Mouse (Mus musculus) heart, adult 2 months (tissue): Measurements from ENCODE around the gene Gm37240. TPM values are rescaled to one million over a fixed set of nuclear protein-coding genes. Genes with fewer than 3 reads are reported as not detected.

Experiments used
- DNase-seq, 2 experiments: peaks; one replicate each; pipeline ENCODE4 v3.0.0; 2021
- H3K27ac ChIP-seq: fragments of 200-600 bp; 2 replicates; pipeline ENCODE4 v1.8.1; 2022
- H3K27me3 ChIP-seq: fragments of 200-500 bp; 2 replicates; pipeline ENCODE4 v1.6.1; 2012; ENCODE audit warnings: mild to moderate bottlenecking, low read length, inconsistent platforms, mixed read lengths; ENCODE audit not compliant: control insufficient read depth, insufficient read depth
- H3K36me3 ChIP-seq: fragments of 200-500 bp; 2 replicates; pipeline ENCODE4 v1.6.1; 2012; ENCODE audit warnings: low read length, inconsistent platforms; ENCODE audit not compliant: control insufficient read depth, insufficient read depth
- H3K4me1 ChIP-seq: fragments of 200-500 bp; 2 replicates; pipeline ENCODE4 v1.6.1; 2011; ENCODE audit warnings: low read length; ENCODE audit not compliant: control insufficient read depth, insufficient read depth
- H3K4me3 ChIP-seq: fragments of 200-600 bp; 2 replicates; pipeline ENCODE4 v1.8.1; 2022
- H3K79me2 ChIP-seq: fragments of 200-500 bp; replicated peaks from 2 replicates; pipeline ENCODE4 v1.6.1; 2012; ENCODE audit warnings: mild to moderate bottlenecking, inconsistent platforms, low read length, moderate library complexity, mixed read lengths; ENCODE audit not compliant: control insufficient read depth, insufficient read depth
- H3K9ac ChIP-seq: fragments of 200-500 bp; 2 replicates; pipeline ENCODE4 v1.6.1; 2012; ENCODE audit warnings: low read depth, mild to moderate bottlenecking, control low read depth, inconsistent platforms, low read length, mixed read lengths
- CTCF ChIP-seq: fragments of 200-600 bp; IDR thresholded peaks from 2 replicates; pipeline ENCODE4 v1.8.1; 2022; ENCODE audit warnings: antibody characterized with exemption, mild to moderate bottlenecking, moderate library complexity
- EP300 ChIP-seq: fragments of 200-500 bp; IDR thresholded peaks from 2 replicates; pipeline ENCODE4 v1.6.1; 2011; ENCODE audit warnings: low read depth, low read length, control low read depth; ENCODE audit not compliant: insufficient read depth
- POLR2A ChIP-seq: fragments of 200-500 bp; IDR thresholded peaks from 2 replicates; pipeline ENCODE4 v1.6.1; 2011; ENCODE audit warnings: mild to moderate bottlenecking, low read depth, low read length, control low read depth; ENCODE audit not compliant: insufficient read depth
- WGBS: fragments of 180-500 bp; shearing (Covaris S2); methylation state at CpG from one replicate; pipeline ENCODE4 v1.1.7; 2018; 5-methylcytosine and 5-hydroxymethylcytosine counted together
- intact Hi-C: fragments of 180-260 bp; cut with DNase I; formaldehyde crosslinking; loops from one replicate; pipeline ENCODE4 v1.15.1; 2025
- polyA plus RNA-seq: library from polyadenylated mRNA; depleted of rRNA; stranded (reverse); fragments of >200 nt; gene quantifications from 2 replicates; pipeline ENCODE4 v1.2.3, GENCODE M21; 2012
- total RNA-seq, 2 experiments: library from RNA; stranded (reverse); gene quantifications; 2 replicates each; pipeline ENCODE4 v1.2.3; 2021

Gm37240 gene
- total and polyA plus RNA-seq, 3 experiments: 25.0 to 45.3 (median 36.6) TPM

DNA sequence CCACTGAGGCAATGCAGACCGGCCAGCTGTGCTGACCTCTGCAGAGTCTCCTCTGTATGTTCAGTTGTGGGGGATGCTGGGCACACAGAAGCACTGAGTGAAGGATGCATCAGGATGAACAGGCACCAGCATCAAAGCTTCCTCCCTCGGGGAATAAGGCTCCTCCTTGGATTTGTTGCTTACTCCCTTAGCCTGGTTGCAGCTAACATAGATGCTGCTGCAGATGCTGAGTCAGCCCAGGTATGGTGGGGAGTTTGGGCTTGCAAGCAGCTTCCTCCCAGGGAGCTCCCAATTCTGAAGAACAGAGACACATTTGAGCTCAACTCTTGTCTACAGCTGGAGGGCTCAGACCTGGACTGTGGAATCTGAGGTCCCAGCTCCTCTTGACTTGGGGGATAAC, 863.1 kb downstream of the Gm37240 start:
- Histone ChIP-seq H3K36me3 (no peaks in the 10 kb centered on the region), H3K27me3 (no peaks in the 10 kb centered on the region), H3K9ac (no peak overlapping the region), H3K4me1 (no peaks in the 10 kb centered on the region; the same call in 1 of the 2 replicates), H3K27ac (no peak overlapping the region), H3K4me3 (no peak overlapping the region), H3K79me2 (no peaks in the 10 kb centered on the region)
- intact Hi-C loops: no loop called here
- TF ChIP-seq EP300 (no peak), POLR2A (no peak), CTCF (no peak)
- 75% methylated on average over 2 of the region's 2 CpGs for WGBS
- no peak for DNase-seq

DNA sequence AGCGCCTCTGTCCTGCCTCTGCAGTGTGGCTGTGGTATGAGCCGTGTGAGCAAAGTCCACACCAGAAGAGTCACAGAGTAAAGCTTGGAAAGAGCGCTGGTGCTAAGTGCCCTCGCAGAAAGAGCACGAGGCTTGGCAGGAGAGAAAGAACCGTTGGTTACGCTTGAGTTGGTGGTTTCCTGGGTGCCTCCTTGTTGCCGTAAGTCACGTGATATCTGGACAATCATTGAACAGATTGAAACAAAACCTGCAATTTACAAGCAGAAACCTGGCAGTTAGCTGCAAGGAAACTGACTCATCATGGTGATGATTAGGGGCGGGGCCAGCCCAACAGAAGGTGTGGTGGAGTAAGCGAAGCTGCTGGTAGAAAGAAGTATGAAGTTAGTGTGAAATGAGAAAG, 864.5 kb downstream of the Gm37240 start:
- Histone ChIP-seq H3K9ac (no peak overlapping the region), H3K27me3 (no peaks in the 10 kb centered on the region), H3K79me2 (no peaks in the 10 kb centered on the region), H3K4me3 (no peak overlapping the region), H3K36me3 (no peaks in the 10 kb centered on the region), H3K27ac (no peak overlapping the region), H3K4me1 (no peaks in the 10 kb centered on the region; the same call in 1 of the 2 replicates)
- no peak for DNase-seq
- 71% methylated on average over 11 of the region's 11 CpGs for WGBS
- intact Hi-C loops: no loop called here
- TF ChIP-seq CTCF (no peak), EP300 (no peak), POLR2A (no peak)

DNA sequence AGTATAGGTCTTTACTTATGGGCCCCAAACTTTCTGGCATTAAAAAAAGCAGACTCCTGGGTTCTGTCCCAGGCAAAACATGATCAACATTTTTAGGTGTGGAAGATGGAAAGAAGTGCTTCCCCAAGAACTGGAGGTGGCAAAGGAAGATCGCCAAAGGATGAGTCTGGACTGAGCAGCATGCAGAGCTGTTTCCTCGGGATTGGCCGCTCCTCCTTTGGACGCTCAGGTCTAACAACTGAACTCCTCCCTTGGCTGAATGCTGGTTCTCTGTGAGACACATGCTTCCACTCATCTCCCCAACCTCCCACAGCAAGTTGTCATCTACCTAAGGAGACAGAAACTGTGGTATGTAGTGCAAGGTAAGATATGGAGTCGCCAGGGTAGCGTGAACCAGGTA, 865.5 kb downstream of the Gm37240 start:
- H3K4me1 ChIP-seq: no peaks in the 10 kb centered on the region; the same call in 1 of the 2 replicates
- H3K36me3 ChIP-seq: no peaks in the 10 kb centered on the region
- no peaks in the 10 kb centered on the region for H3K27me3 ChIP-seq
- intact Hi-C loops: no loop called here
- 92% methylated on average over 6 of the region's 6 CpGs for WGBS
- H3K27ac ChIP-seq: no peak overlapping the region
- H3K4me3 ChIP-seq: no peak overlapping the region
- no peak for DNase-seq
- TF ChIP-seq CTCF: no peak
- TF ChIP-seq POLR2A: no peak
- no peak for TF ChIP-seq EP300
- no peak overlapping the region for H3K9ac ChIP-seq
- H3K79me2 ChIP-seq: no peaks in the 10 kb centered on the region

DNA sequence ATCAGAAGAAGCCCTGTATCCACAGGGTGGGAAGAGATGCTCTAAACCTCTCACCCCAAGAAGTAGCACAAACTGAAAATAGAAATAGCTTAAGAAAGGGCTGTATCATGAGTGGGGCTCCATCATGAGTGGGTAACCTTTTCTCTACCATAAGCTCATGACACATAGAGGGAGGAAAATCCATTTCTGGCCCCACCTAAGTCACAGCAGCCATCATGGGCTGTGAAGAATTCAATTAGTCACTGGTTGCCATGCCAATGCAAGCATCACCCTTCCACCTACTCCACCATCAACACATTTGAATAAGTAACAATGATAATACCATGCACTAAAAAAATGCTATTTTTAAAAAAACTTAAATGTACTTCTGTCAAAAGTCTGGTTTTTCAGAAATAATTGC, 867.2 kb downstream of the Gm37240 start:
- H3K27ac ChIP-seq: no peak overlapping the region
- no peak for TF ChIP-seq EP300
- TF ChIP-seq POLR2A: no peak
- TF ChIP-seq CTCF: no peak
- no peaks in the 10 kb centered on the region for H3K36me3 ChIP-seq
- intact Hi-C loops: no loop called here
- H3K79me2 ChIP-seq: no peaks in the 10 kb centered on the region
- no peaks in the 10 kb centered on the region for H3K27me3 ChIP-seq
- no peak overlapping the region for H3K4me3 ChIP-seq
- no peak for DNase-seq
- no peak overlapping the region for H3K9ac ChIP-seq
- H3K4me1 ChIP-seq: no peaks in the 10 kb centered on the region; the same call in 1 of the 2 replicates

DNA sequence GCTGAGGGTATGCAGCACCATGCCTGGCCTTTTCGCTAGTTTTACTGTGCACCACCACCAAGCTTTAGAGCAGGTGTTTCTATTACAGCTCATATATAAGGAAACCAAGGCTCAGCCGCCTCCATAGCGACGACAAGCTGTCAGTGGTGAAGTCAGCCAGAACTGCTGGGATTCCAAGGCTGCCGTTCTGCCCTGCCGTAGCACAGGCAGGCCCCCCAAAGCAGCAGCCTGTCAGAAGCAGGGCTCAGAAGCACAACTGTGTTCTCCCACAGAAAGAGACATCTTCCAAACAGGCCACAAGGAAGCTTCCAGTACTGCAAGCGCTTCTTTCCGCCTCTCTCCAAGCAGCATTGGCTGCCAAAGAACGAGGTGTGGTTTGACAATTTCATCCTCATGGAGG, 871.7 kb downstream of the Gm37240 start:
- no peak overlapping the region for H3K9ac ChIP-seq
- TF ChIP-seq POLR2A: no peak
- TF ChIP-seq EP300: no peak
- no peak for TF ChIP-seq CTCF
- no peak for DNase-seq
- intact Hi-C loops: no loop called here
- no peak overlapping the region for H3K4me3 ChIP-seq
- no peaks in the 10 kb centered on the region for H3K36me3 ChIP-seq
- no peaks in the 10 kb centered on the region for H3K79me2 ChIP-seq
- no peak overlapping the region for H3K27ac ChIP-seq
- WGBS: 59% methylated on average over 9 of the region's 9 CpGs
- no peaks in the 10 kb centered on the region for H3K27me3 ChIP-seq
- H3K4me1 ChIP-seq: no peaks in the 10 kb centered on the region

DNA sequence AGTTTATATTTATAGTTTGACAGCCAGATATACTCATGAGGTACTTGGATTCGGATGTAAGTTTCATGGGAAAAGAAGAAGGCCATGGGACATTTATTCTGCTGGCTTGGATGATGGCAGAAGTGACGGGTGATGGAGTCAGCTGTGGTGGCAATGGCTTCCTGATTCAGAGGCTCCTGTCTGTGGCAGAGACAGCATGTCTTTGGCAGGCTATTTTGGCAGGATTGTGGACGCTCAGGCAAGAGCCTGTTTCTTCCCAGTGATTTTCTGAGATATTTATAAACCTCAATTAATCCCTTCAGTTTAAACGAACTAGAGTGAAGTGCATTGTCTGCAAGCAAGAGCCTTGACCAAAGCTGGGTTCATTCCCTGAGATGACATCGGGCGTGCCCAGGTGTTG, 874.4 kb downstream of the Gm37240 start:
- Histone ChIP-seq H3K4me3 (no peak overlapping the region), H3K36me3 (no peaks in the 10 kb centered on the region), H3K9ac (no peak overlapping the region), H3K27me3 (no peaks in the 10 kb centered on the region), H3K27ac (no peak overlapping the region), H3K79me2 (no peaks in the 10 kb centered on the region), H3K4me1 (no peaks in the 10 kb centered on the region)
- TF ChIP-seq CTCF (no peak), POLR2A (no peak), EP300 (no peak)
- no peak for DNase-seq
- intact Hi-C loops: no loop called here
- 79% methylated on average over 6 of the region's 6 CpGs for WGBS
